19 mouse cellular contexts compared by ENCODE assay signal in the genomic region with DNA sequence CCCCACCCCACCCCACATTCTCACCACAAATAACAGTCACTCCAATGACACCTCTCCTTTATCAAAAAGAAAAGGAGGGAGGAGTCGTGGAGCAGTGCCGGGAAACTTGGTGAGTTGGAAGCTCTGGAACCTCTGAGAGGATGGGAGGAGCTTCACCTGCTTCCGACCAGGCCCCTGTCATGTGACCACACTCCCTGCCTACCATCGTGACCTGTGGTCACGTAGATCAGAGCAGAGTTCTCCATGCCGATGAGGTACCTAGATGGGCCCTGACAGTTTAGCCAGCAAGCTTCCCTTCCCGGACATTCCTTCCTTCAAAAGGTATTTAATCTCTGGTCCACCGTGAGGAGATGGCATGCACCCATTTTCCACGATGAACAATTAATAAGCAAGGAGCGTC.
"Had no signal": no experiment of that assay in that cellular context is flagged by ENCODE, and none has a peak within 500 bp of the region (broad histone marks: within the 10 kb centered on the region; RNA-seq: fewer than 3 reads in every experiment).

No protein-coding gene starts in this region.

- H3K36me3 ChIP-seq: midbrain, embryonic 15.5 days; neural tube, embryonic 13.5 days; stomach, embryonic 15.5 days had no signal

- H3K27ac ChIP-seq: limb, embryonic 12.5 days; limb, embryonic 15.5 days; midbrain, embryonic 12.5 days; midbrain, embryonic 15.5 days; neural tube, embryonic 13.5 days; stomach, embryonic 15.5 days had no signal

- H3K4me3 ChIP-seq: limb, embryonic 12.5 days; limb, embryonic 15.5 days; midbrain, embryonic 12.5 days; midbrain, embryonic 15.5 days; myocyte; neural tube, embryonic 13.5 days; stomach, embryonic 15.5 days had no signal

- DNase-seq: kidney, adult 2 months; kidney, postnatal 10 days; kidney, postnatal 36 days; left cerebral cortex, postnatal 4 days; lung, adult 2 months; lung, postnatal 14 days; lung, postnatal 4 days; retina, postnatal 1 day; right cerebral cortex, postnatal 25 days; spleen, adult 18-20 months; thymus, postnatal 36 days had no signal

- H3K9ac ChIP-seq: limb, embryonic 12.5 days; limb, embryonic 15.5 days; midbrain, embryonic 12.5 days; midbrain, embryonic 15.5 days; neural tube, embryonic 13.5 days; stomach, embryonic 15.5 days had no signal

- H3K27me3 ChIP-seq: limb, embryonic 12.5 days; limb, embryonic 15.5 days; midbrain, embryonic 12.5 days; midbrain, embryonic 15.5 days; neural tube, embryonic 13.5 days; stomach, embryonic 15.5 days had no signal

- H3K4me2 ChIP-seq: limb, embryonic 12.5 days; limb, embryonic 15.5 days; liver, embryonic 11.5 days; midbrain, embryonic 12.5 days; midbrain, embryonic 15.5 days; neural tube, embryonic 13.5 days; stomach, embryonic 15.5 days had no signal

- H3K4me1 ChIP-seq: limb, embryonic 12.5 days; limb, embryonic 15.5 days; midbrain, embryonic 12.5 days; midbrain, embryonic 15.5 days; neural tube, embryonic 13.5 days; stomach, embryonic 15.5 days had no signal

- ATAC-seq: midbrain, embryonic 15.5 days had no signal

- H3K9me3 ChIP-seq: limb, embryonic 15.5 days; midbrain, embryonic 12.5 days; midbrain, embryonic 15.5 days; neural tube, embryonic 13.5 days; stomach, embryonic 15.5 days had no signal
